Mouse (Mus musculus) MEL (cell line): ENCODE data around the gene Ola1. TPM values are rescaled to one million over a fixed set of nuclear protein-coding genes. Genes with fewer than 3 reads are reported as not detected.

Source experiments
- DNase-seq: peaks from one replicate; pipeline ENCODE4 v3.0.0; 2011; ENCODE audit warnings: low read depth, low spot score
- H3K27ac ChIP-seq: 2 replicates; pipeline ENCODE4 v1.5.1; 2012; ENCODE audit warnings: low read depth, mild to moderate bottlenecking, control low read depth, low read length, moderate library complexity; ENCODE audit not compliant: control insufficient read depth
- H3K27me3 ChIP-seq, 2 experiments: fragments of 150-350 bp in 1 of 2; sonication (generic) in 1 of 2; 2 replicates each; pipeline ENCODE4 v1.6.1; 2012; ENCODE audit warnings: low read length in 2 of 2, mild to moderate bottlenecking in 2 of 2, improper control_type of control experiment in 1 of 2, moderate library complexity in 1 of 2; ENCODE audit not compliant: insufficient read depth in 2 of 2, control insufficient read depth in 1 of 2
- H3K36me3 ChIP-seq, 2 experiments: 2 replicates each; pipeline ENCODE4 v1.6.1; 2012 to 2014; ENCODE audit warnings: low read length in 2 of 2, improper control_type of control experiment in 1 of 2, inconsistent platforms in 1 of 2, mild to moderate bottlenecking in 1 of 2; ENCODE audit not compliant: insufficient read depth in 2 of 2, control insufficient read depth in 1 of 2
- H3K4me1 ChIP-seq, 2 experiments: fragments of 150-350 bp in 1 of 2; sonication (generic) in 1 of 2; 2 replicates each; pipeline ENCODE4 v1.6.1; 2012; ENCODE audit warnings: low read length in 2 of 2, improper control_type of control experiment in 1 of 2, mild to moderate bottlenecking in 1 of 2; ENCODE audit not compliant: insufficient read depth in 2 of 2, control insufficient read depth in 1 of 2
- H3K4me3 ChIP-seq, 2 experiments: fragments of 150-350 bp in 1 of 2; sonication (generic) in 1 of 2; 2 replicates each; pipeline ENCODE4 v1.5.1; 2012; ENCODE audit warnings: low read depth in 2 of 2, low read length in 2 of 2, mild to moderate bottlenecking in 2 of 2, moderate library complexity in 2 of 2, control low read depth in 1 of 2, improper control_type of control experiment in 1 of 2; ENCODE audit not compliant: control insufficient read depth in 1 of 2, insufficient read depth in 1 of 2
- H3K79me2 ChIP-seq: 2 replicates; pipeline ENCODE4 v1.6.1; 2012; ENCODE audit warnings: mild to moderate bottlenecking, low read length, moderate library complexity; ENCODE audit not compliant: control insufficient read depth, poor library complexity, insufficient read depth
- H3K9ac ChIP-seq: 2 replicates; pipeline ENCODE4 v1.6.1; 2012; ENCODE audit warnings: low read depth, mild to moderate bottlenecking, control low read depth, low read length, moderate library complexity; ENCODE audit not compliant: control insufficient read depth, poor library complexity, severe bottlenecking
- H3K9me3 ChIP-seq: fragments of 150-350 bp; sonication (generic); replicated peaks from 2 replicates; pipeline ENCODE4 v1.6.1; 2012; ENCODE audit warnings: mild to moderate bottlenecking, low read length, improper control_type of control experiment, moderate library complexity; ENCODE audit not compliant: insufficient read depth
- CHD1 ChIP-seq: IDR thresholded peaks from 2 replicates; pipeline ENCODE4 v1.6.1; 2012; ENCODE audit warnings: low read depth, mild to moderate bottlenecking, inconsistent platforms, low read length, improper control_type of control experiment
- CHD2 ChIP-seq: IDR thresholded peaks from 2 replicates; pipeline ENCODE4 v1.6.1; 2011; ENCODE audit warnings: low read length, improper control_type of control experiment
- CTCF ChIP-seq, 3 experiments: IDR thresholded peaks in 2 of 3; conservative IDR thresholded peaks in 1 of 3; 2 replicates each; pipeline ENCODE4 v1.5.1; 2011 to 2012; ENCODE audit warnings: low read length in 3 of 3, low read depth in 2 of 3, mild to moderate bottlenecking in 2 of 3, improper control_type of control experiment in 1 of 3, inconsistent platforms in 1 of 3, mixed read lengths in 1 of 3, moderate library complexity in 1 of 3; ENCODE audit not compliant: control insufficient read depth in 1 of 3, insufficient read depth in 1 of 3, poor library complexity in 1 of 3, severe bottlenecking in 1 of 3
- ELF1 ChIP-seq: IDR thresholded peaks from 2 replicates; pipeline ENCODE4 v1.6.1; 2014; ENCODE audit warnings: low read depth, mild to moderate bottlenecking, inconsistent platforms, low read length, improper control_type of control experiment, moderate library complexity
- EP300 ChIP-seq, 2 experiments: IDR thresholded peaks; 2 replicates each; pipeline ENCODE4 v1.6.1; 2011; ENCODE audit warnings: improper control_type of control experiment in 2 of 2, low read length in 2 of 2, low read depth in 1 of 2, mild to moderate bottlenecking in 1 of 2
- ETS1 ChIP-seq: IDR thresholded peaks from 2 replicates; pipeline ENCODE4 v1.6.1; 2012; ENCODE audit warnings: low read depth, mild to moderate bottlenecking, inconsistent platforms, low read length, improper control_type of control experiment, moderate library complexity
- GABPA ChIP-seq: IDR thresholded peaks from 2 replicates; pipeline ENCODE4 v1.6.1; 2012; ENCODE audit warnings: low read depth, mild to moderate bottlenecking, inconsistent platforms, low read length, improper control_type of control experiment, moderate library complexity
- GATA1 ChIP-seq: IDR thresholded peaks from 2 replicates; pipeline ENCODE4 v1.6.1; 2011; ENCODE audit warnings: low read depth, low read length, improper control_type of control experiment
- HCFC1 ChIP-seq: IDR thresholded peaks from 2 replicates; pipeline ENCODE4 v1.6.1; 2012; ENCODE audit warnings: low read depth, mild to moderate bottlenecking, inconsistent platforms, low read length, improper control_type of control experiment, moderate library complexity
- JUND ChIP-seq: IDR thresholded peaks from 2 replicates; pipeline ENCODE4 v1.6.1; 2011; ENCODE audit warnings: low read depth, mild to moderate bottlenecking, improper control_type of control experiment, low read length
- KAT2A ChIP-seq: conservative IDR thresholded peaks from 2 replicates; pipeline ENCODE4 v1.6.1; 2012; ENCODE audit warnings: low read depth, low read length, improper control_type of control experiment, inconsistent platforms
- MAFK ChIP-seq: IDR thresholded peaks from 2 replicates; pipeline ENCODE4 v1.6.1; 2011; ENCODE audit warnings: low read depth, mild to moderate bottlenecking, low read length, improper control_type of control experiment, borderline replicate concordance
- MAX ChIP-seq: IDR thresholded peaks from 2 replicates; pipeline ENCODE4 v1.6.1; 2011; ENCODE audit warnings: low read length, improper control_type of control experiment
- MAZ ChIP-seq: IDR thresholded peaks from 2 replicates; pipeline ENCODE4 v1.6.1; 2012; ENCODE audit warnings: low read depth, mild to moderate bottlenecking, inconsistent platforms, low read length, improper control_type of control experiment
- MEF2A ChIP-seq: IDR thresholded peaks from 2 replicates; pipeline ENCODE4 v1.6.1; 2014; ENCODE audit warnings: low read depth, mild to moderate bottlenecking, inconsistent platforms, low read length, improper control_type of control experiment; ENCODE audit not compliant: poor library complexity, insufficient replicate concordance, severe bottlenecking; ENCODE audit errors: extremely low read depth
- MXI1 ChIP-seq: IDR thresholded peaks from 2 replicates; pipeline ENCODE4 v1.6.1; 2011; ENCODE audit warnings: mild to moderate bottlenecking, low read depth, low read length, improper control_type of control experiment
- MYB ChIP-seq: IDR thresholded peaks from 2 replicates; pipeline ENCODE4 v1.6.1; 2011; ENCODE audit warnings: mild to moderate bottlenecking, low read depth, low read length, improper control_type of control experiment
- NELFE ChIP-seq: IDR thresholded peaks from 2 replicates; pipeline ENCODE4 v1.6.1; 2011; ENCODE audit warnings: low read depth, low read length, improper control_type of control experiment
- NRF1 ChIP-seq: IDR thresholded peaks from 2 replicates; pipeline ENCODE4 v1.6.1; 2014; ENCODE audit warnings: low read depth, mild to moderate bottlenecking, inconsistent platforms, low read length, improper control_type of control experiment, moderate library complexity; ENCODE audit not compliant: poor library complexity, insufficient read depth, severe bottlenecking
- POLR2A ChIP-seq, 2 experiments: IDR thresholded peaks; 2 replicates each; pipeline ENCODE4 v1.6.1; 2011 to 2012; ENCODE audit warnings: low read length in 2 of 2, mild to moderate bottlenecking in 2 of 2, control low read depth in 1 of 2, improper control_type of control experiment in 1 of 2, low read depth in 1 of 2, moderate library complexity in 1 of 2; ENCODE audit not compliant: control insufficient read depth in 1 of 2, insufficient read depth in 1 of 2, poor library complexity in 1 of 2
- POLR2AphosphoS2 ChIP-seq: IDR thresholded peaks from 2 replicates; pipeline ENCODE4 v1.6.1; 2011; ENCODE audit warnings: low read length, improper control_type of control experiment
- RAD21 ChIP-seq: IDR thresholded peaks from 2 replicates; pipeline ENCODE4 v1.6.1; 2011; ENCODE audit warnings: mild to moderate bottlenecking, low read depth, low read length, improper control_type of control experiment
- RCOR1 ChIP-seq: IDR thresholded peaks from 2 replicates; pipeline ENCODE4 v1.6.1; 2012; ENCODE audit warnings: low read depth, mild to moderate bottlenecking, inconsistent platforms, low read length, improper control_type of control experiment
- SIN3A ChIP-seq: IDR thresholded peaks from 2 replicates; pipeline ENCODE4 v1.6.1; 2012; ENCODE audit warnings: low read length, improper control_type of control experiment, inconsistent platforms
- SMC3 ChIP-seq: IDR thresholded peaks from 2 replicates; pipeline ENCODE4 v1.6.1; 2011; ENCODE audit warnings: low read depth, low read length, improper control_type of control experiment
- TAL1 ChIP-seq: IDR thresholded peaks from 2 replicates; pipeline ENCODE4 v1.6.1; 2012; ENCODE audit warnings: mild to moderate bottlenecking, inconsistent platforms, low read length, moderate library complexity, mixed read lengths
- TBP ChIP-seq: IDR thresholded peaks from 2 replicates; pipeline ENCODE4 v1.8.0; 2011; ENCODE audit warnings: low read depth, low read length, improper control_type of control experiment
- TCF12 ChIP-seq: IDR thresholded peaks from 2 replicates; pipeline ENCODE4 v1.6.1; 2014; ENCODE audit warnings: low read depth, mild to moderate bottlenecking, inconsistent platforms, low read length, improper control_type of control experiment, moderate library complexity
- UBTF ChIP-seq: IDR thresholded peaks from 2 replicates; pipeline ENCODE4 v1.6.1; 2012; ENCODE audit warnings: low read depth, mild to moderate bottlenecking, inconsistent platforms, low read length, improper control_type of control experiment, moderate library complexity, borderline replicate concordance; ENCODE audit not compliant: insufficient read depth
- USF1 ChIP-seq: IDR thresholded peaks from 2 replicates; pipeline ENCODE4 v1.6.1; 2014; ENCODE audit warnings: low read depth, mild to moderate bottlenecking, inconsistent platforms, low read length, improper control_type of control experiment, moderate library complexity
- USF2 ChIP-seq, 2 experiments: IDR thresholded peaks; 2 replicates each; pipeline ENCODE4 v1.6.1; 2011 to 2012; ENCODE audit warnings: improper control_type of control experiment in 2 of 2, low read length in 2 of 2, borderline replicate concordance in 1 of 2, inconsistent platforms in 1 of 2, low read depth in 1 of 2, mild to moderate bottlenecking in 1 of 2; ENCODE audit not compliant: insufficient read depth in 1 of 2
- ZC3H11A ChIP-seq: IDR thresholded peaks from 2 replicates; pipeline ENCODE4 v1.6.1; 2012; ENCODE audit warnings: low read depth, mild to moderate bottlenecking, inconsistent platforms, low read length, improper control_type of control experiment
- ZKSCAN1 ChIP-seq: IDR thresholded peaks from 2 replicates; pipeline ENCODE4 v1.6.1; 2012; ENCODE audit warnings: low read depth, mild to moderate bottlenecking, inconsistent platforms, low read length, improper control_type of control experiment, moderate library complexity
- ZMIZ1 ChIP-seq: IDR thresholded peaks from 2 replicates; pipeline ENCODE4 v1.6.1; 2012; ENCODE audit warnings: low read depth, mild to moderate bottlenecking, inconsistent platforms, low read length, improper control_type of control experiment, moderate library complexity
- ZNF384 ChIP-seq: IDR thresholded peaks from 2 replicates; pipeline ENCODE4 v1.6.1; 2012; ENCODE audit warnings: low read depth, mild to moderate bottlenecking, inconsistent platforms, low read length, improper control_type of control experiment
- polyA plus RNA-seq, 2 experiments: library from polyadenylated mRNA; stranded (reverse) in 1 of 2; unstranded in 1 of 2; fragments of >175 nt in 1 of 2; fragments of >200 nt in 1 of 2; gene quantifications; 2 replicates each; pipeline versions ENCODE4 v1.2.1 to v1.2.4; 2012; ENCODE audit warnings: low replicate concordance in 2 of 2, low read depth in 1 of 2; ENCODE audit not compliant: insufficient read length in 2 of 2, insufficient read depth in 1 of 2, missing spikeins in 1 of 2
- total RNA-seq: library from RNA; depleted of rRNA; stranded (reverse); fragments of 300-350 nt; gene quantifications from 2 replicates; pipeline ENCODE4 v1.2.3, GENCODE M21; 2012

Ola1 gene
- total and polyA plus RNA-seq, 3 experiments = 69.7 to 86.0 TPM; not detected in 1

DNA sequence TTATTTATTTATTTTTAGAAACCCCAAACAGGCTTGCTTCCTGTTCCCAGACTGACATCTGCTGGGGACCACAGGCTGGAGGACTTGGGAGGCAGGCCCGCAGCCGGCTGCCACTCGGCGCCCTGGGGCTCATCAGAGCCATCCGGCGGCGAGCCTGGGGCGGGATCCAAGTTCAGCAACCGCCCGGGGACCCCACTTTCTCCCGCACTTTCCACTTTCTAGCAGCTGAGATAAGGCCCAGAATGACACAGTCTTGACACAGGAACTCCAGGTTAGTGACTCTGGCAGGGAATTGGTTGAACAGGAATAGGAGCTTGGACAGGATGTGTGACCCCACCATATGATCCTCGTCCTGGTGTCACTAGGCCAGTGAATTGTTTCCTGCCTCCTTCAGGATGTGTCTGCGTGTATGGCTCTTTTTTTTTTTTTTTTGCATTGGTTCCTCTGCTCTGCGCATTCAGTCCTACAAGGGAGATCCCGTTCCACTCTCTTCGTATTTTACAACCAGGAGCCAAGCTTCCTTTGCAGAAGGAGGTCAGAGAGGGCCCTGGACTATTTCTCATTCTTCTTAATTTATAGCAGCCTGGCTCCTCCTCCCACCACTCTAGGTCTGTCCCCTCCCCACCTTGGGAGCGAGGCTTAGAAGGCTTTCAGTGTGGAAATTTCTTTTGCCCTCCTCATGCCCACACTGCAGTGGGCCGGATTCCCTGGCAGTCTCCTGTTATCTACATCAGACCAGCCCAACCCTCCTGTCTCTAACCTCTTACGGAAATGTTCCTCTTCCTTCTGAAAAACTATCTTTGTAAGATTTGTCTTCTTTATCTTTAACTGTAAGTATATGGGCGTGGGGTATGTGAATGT, 152.2 kb downstream of the Ola1 start:
- Histone ChIP-seq H3K9me3 (no peaks in the 10 kb centered on the region), H3K79me2 (no peaks in the 10 kb centered on the region), H3K4me3 (peak overlapping the region; percentile 15 to 43), H3K36me3 (peaks cover 0 to 4% of the 10 kb centered on the region in 2 experiments; a peak in 2 of 4 replicates), H3K27ac (no peak overlapping the region), H3K9ac (peak overlapping the region; percentile 40), H3K27me3 (no peaks in the 10 kb centered on the region), H3K4me1 (peaks cover 5 to 15% of the 10 kb centered on the region in 2 experiments)
- peak; percentile 55 for DNase-seq
- TF ChIP-seq RCOR1 (peak; percentile 78), ZKSCAN1 (no peak), CTCF (IDR thresholded peaks at IDR 0.05 in 2 of 3, conservative IDR thresholded peaks at IDR 0.05 in 1 of 3; ENCODE audit: control insufficient read depth in 1 of 3, insufficient read depth in 1 of 3, low read depth in 2 of 3, low read length in 3 of 3, poor library complexity in 1 of 3, severe bottlenecking in 1 of 3) (peak in 2 of 3 experiments; percentile 35 to 50; a peak in 4 of 6 replicates), NELFE (no peak), MAX (no peak), EP300 (IDR thresholded peaks at IDR 0.05; ENCODE audit: low read depth in 1 of 2, low read length in 2 of 2) (peak; percentile 73 to 85), CHD2 (no peak), ZNF384 (peak; percentile 56; the same call in 1 of the 2 replicates), USF1 (no peak), ELF1 (0 out of 2 replicates have a peak, but pooled peaks have one; percentile 23), MAFK (no peak), ZC3H11A (peak; percentile 54), UBTF (no peak), RAD21 (peak; percentile 55), GABPA (no peak), TCF12 (peak; percentile 81), MEF2A (no peak), SIN3A (peak; percentile 47), JUND (no peak), POLR2A (IDR thresholded peaks at IDR 0.05; ENCODE audit: control insufficient read depth in 1 of 2, insufficient read depth in 1 of 2, low read depth in 1 of 2, low read length in 2 of 2, poor library complexity in 1 of 2) (no peak), TAL1 (peak; percentile 23; the same call in 1 of the 2 replicates), TBP (no peak), GATA1 (peak; percentile 64), KAT2A (no peak), HCFC1 (no peak), MXI1 (peak; percentile 26; the same call in 1 of the 2 replicates), POLR2AphosphoS2 (no peak), SMC3 (peak; percentile 50), NRF1 (no peak), MYB (0 out of 2 replicates have a peak, but pooled peaks have one; percentile 22), ZMIZ1 (no peak), ETS1 (peak; percentile 57; the same call in 1 of the 2 replicates), CHD1 (0 out of 2 replicates have a peak, but pooled peaks have one; percentile 41), MAZ (0 out of 2 replicates have a peak, but pooled peaks have one; percentile 20), USF2 (IDR thresholded peaks at IDR 0.05; ENCODE audit: borderline replicate concordance in 1 of 2, insufficient read depth in 1 of 2, low read depth in 1 of 2, low read length in 2 of 2) (no peak)
